Mouse (Mus musculus) monocyte, adult 2 months (primary cell): Measurements from ENCODE around the gene Borcs7.
A peak's percentile ranks its signal among the peaks of the same experiment; 100 is the strongest.

ENCODE experiments used
- DNase-seq, 2 experiments: peaks; one replicate each; pipeline ENCODE4 v3.0.0; 2022; ENCODE audit warnings: low spot score in 2 of 2, low read depth in 1 of 2

Gene Borcs7

GRCm38 (mm10) chr19:46689460-46690372 is at the start of gene Borcs7:
Gene Borcs7, plus strand, starts transcription at chr19:46689906.
- DNase-seq = peak; percentile 55 to 66

- no peak for DNase-seq
These were observed 48.9 kb upstream of the Borcs7 start for GRCm38 (mm10) chr19:46640780-46641179.

- DNase-seq = no peak
These were observed 48.2 kb upstream of the Borcs7 start for GRCm38 (mm10) chr19:46641420-46642085.

- no peak for DNase-seq
These were observed 47.5 kb upstream of the Borcs7 start for GRCm38 (mm10) chr19:46642136-46642753.

- DNase-seq = no peak
These were observed 46.5 kb upstream of the Borcs7 start for GRCm38 (mm10) chr19:46643236-46643635.

GRCm38 (mm10) chr19:46644343-46644792 is 45.3 kb upstream of the Borcs7 start:
- no peak for DNase-seq

- DNase-seq = no peak
These were observed 44.7 kb upstream of the Borcs7 start for GRCm38 (mm10) chr19:46644793-46645602.

- no peak for DNase-seq
These were observed 43.6 kb upstream of the Borcs7 start for GRCm38 (mm10) chr19:46646041-46646481.

GRCm38 (mm10) chr19:46647254-46647653 is 42.5 kb upstream of the Borcs7 start:
- DNase-seq = no peak

- peak in 1 of 2 experiments; percentile 4 for DNase-seq
These were observed 41.9 kb upstream of the Borcs7 start for GRCm38 (mm10) chr19:46647850-46648249.

- DNase-seq = peak; percentile 44 to 72
These were observed 41.1 kb upstream of the Borcs7 start for GRCm38 (mm10) chr19:46648565-46648964.

- no peak for DNase-seq
These were observed 36.5 kb upstream of the Borcs7 start for GRCm38 (mm10) chr19:46653188-46653587.

GRCm38 (mm10) chr19:46653616-46654235 is 36.0 kb upstream of the Borcs7 start:
- DNase-seq = no peak

GRCm38 (mm10) chr19:46655626-46656025 is 34.1 kb upstream of the Borcs7 start:
- no peak for DNase-seq

- no peak for DNase-seq
These were observed 33.4 kb upstream of the Borcs7 start for GRCm38 (mm10) chr19:46656151-46656840.

GRCm38 (mm10) chr19:46657339-46658020 is 32.2 kb upstream of the Borcs7 start:
- DNase-seq = no peak

GRCm38 (mm10) chr19:46658348-46658747 is 31.4 kb upstream of the Borcs7 start:
- DNase-seq = no peak

GRCm38 (mm10) chr19:46658851-46659250 is 30.9 kb upstream of the Borcs7 start:
- DNase-seq = no peak

GRCm38 (mm10) chr19:46661511-46661910 is 28.2 kb upstream of the Borcs7 start:
- DNase-seq = no peak
